Mouse (Mus musculus) heart, postnatal 0 days (tissue): ENCODE data around the gene Tmem174. TPM values are rescaled to one million over a fixed set of nuclear protein-coding genes. Genes with fewer than 3 reads are reported as not detected.
A peak's percentile ranks its signal among the peaks of the same experiment; 100 is the strongest.

ENCODE experiments used
- ATAC-seq: fragments of 200-750 bp; cut with Nextera tagmentation; 2 replicates; pipeline ENCODE4 v1.8.0; 2017; ENCODE audit warnings: low read depth, moderate number of reproducible peaks, moderate library complexity; ENCODE audit not compliant: insufficient read depth
- DNase-seq: peaks from one replicate; pipeline ENCODE4 v3.0.0-alpha.2; 2016; ENCODE audit warnings: low spot score
- H3K27ac ChIP-seq: fragments of 300-500 bp; sonication (generic); 2 replicates; pipeline ENCODE4 v1.5.1; 2014; ENCODE audit warnings: low read depth, mild to moderate bottlenecking
- H3K27me3 ChIP-seq: fragments of 300-500 bp; sonication (generic); 2 replicates; pipeline ENCODE4 v1.6.1; 2014; ENCODE audit warnings: low read length, mixed read lengths; ENCODE audit not compliant: control insufficient read depth, insufficient read depth
- H3K36me3 ChIP-seq: fragments of 300-500 bp; sonication (generic); replicated peaks from 2 replicates; pipeline ENCODE4 v1.6.1; 2014; ENCODE audit warnings: low read length, mixed read lengths; ENCODE audit not compliant: control insufficient read depth, insufficient read depth
- H3K4me1 ChIP-seq: fragments of 300-500 bp; sonication (generic); 2 replicates; pipeline ENCODE4 v1.6.1; 2014; ENCODE audit warnings: antibody characterized with exemption; ENCODE audit not compliant: control insufficient read depth, insufficient read depth
- H3K4me2 ChIP-seq: fragments of 300-500 bp; sonication (generic); 2 replicates; pipeline ENCODE4 v1.6.1; 2014; ENCODE audit warnings: low read depth, mild to moderate bottlenecking, low read length, moderate library complexity
- H3K4me3 ChIP-seq: fragments of 300-500 bp; sonication (generic); 2 replicates; pipeline ENCODE4 v1.5.1; 2014; ENCODE audit warnings: low read depth, low read length
- H3K9ac ChIP-seq: fragments of 300-500 bp; sonication (generic); replicated peaks from 2 replicates; pipeline ENCODE4 v1.6.1; 2014; ENCODE audit warnings: low read depth, low read length, mixed read lengths
- H3K9me3 ChIP-seq: fragments of 300-500 bp; sonication (generic); replicated peaks from 2 replicates; pipeline ENCODE4 v1.6.1; 2016; ENCODE audit warnings: low read length; ENCODE audit not compliant: control insufficient read depth
- CTCF ChIP-seq: IDR thresholded peaks from 2 replicates; pipeline ENCODE4 v1.5.1; 2016; ENCODE audit warnings: antibody characterized with exemption, control low read depth, low read depth
- EP300 ChIP-seq: IDR thresholded peaks from 2 replicates; pipeline ENCODE4 v1.6.1; 2016; ENCODE audit warnings: antibody characterized with exemption, low read depth
- WGBS: fragments of 180-500 bp; shearing (Covaris S2); extraction: QIAGEN DNeasy Blood & Tissue Kit; methylation state at CpG from one replicate; pipeline ENCODE4 v1.1.7; 2014; 5-methylcytosine and 5-hydroxymethylcytosine counted together
- polyA plus RNA-seq: library from polyadenylated mRNA; unstranded; fragments of >200 nt; fragmentation: Nextera tagmentation; extraction: Ambion mirVana; gene quantifications from 2 replicates; pipeline ENCODE4 v1.2.1, GENCODE M21; 2015
- total RNA-seq: library from RNA; depleted of rRNA; stranded (reverse); fragments of >200 nt; gene quantifications from 2 replicates; pipeline ENCODE4 v1.2.3, GENCODE M21; 2014; ENCODE audit warnings: low replicate concordance

Tmem174 gene
- total and polyA plus RNA-seq, 2 experiments from 2014 or later: not detected

GRCm38 (mm10) chr13:98590693-98591389, 46.4 kb downstream of the Tmem174 start:
- H3K27ac ChIP-seq: no peak overlapping the region
- WGBS: 64% methylated on average over 6 of the region's 6 CpGs
- no peak overlapping the region for H3K4me2 ChIP-seq
- no peak overlapping the region for H3K9ac ChIP-seq
- DNase-seq (no peak), ATAC-seq (no peak)
- H3K27me3 ChIP-seq: peaks cover 46% of the 10 kb centered on the region
- no peak for TF ChIP-seq EP300
- TF ChIP-seq CTCF: no peak
- H3K4me1 ChIP-seq: no peaks in the 10 kb centered on the region
- H3K4me3 ChIP-seq: no peak overlapping the region
- no peaks in the 10 kb centered on the region for H3K9me3 ChIP-seq
- no peaks in the 10 kb centered on the region for H3K36me3 ChIP-seq

- TF ChIP-seq EP300 (no peak), CTCF (no peak)
- no peak overlapping the region for H3K27ac ChIP-seq
- H3K36me3 ChIP-seq: no peaks in the 10 kb centered on the region
- H3K9ac ChIP-seq: no peak overlapping the region
- H3K4me3 ChIP-seq: peak overlapping the region; percentile 39; the same call in 1 of the 2 replicates
- 48% methylated on average over 9 of the region's 9 CpGs for WGBS
- no peak for DNase-seq
- H3K4me2 ChIP-seq: peak overlapping the region; percentile 67; the same call in 1 of the 2 replicates
- no peak for ATAC-seq
- no peaks in the 10 kb centered on the region for H3K9me3 ChIP-seq
- no peaks in the 10 kb centered on the region for H3K4me1 ChIP-seq
- H3K27me3 ChIP-seq: peaks cover 58% of the 10 kb centered on the region
Observed at GRCm38 (mm10) chr13:98589572-98589971, 47.6 kb downstream of the Tmem174 start.

- ATAC-seq (peak; percentile 90), DNase-seq (peak; percentile 78)
- Histone ChIP-seq H3K4me3 (peak overlapping the region; percentile 39), H3K27ac (no peak overlapping the region), H3K36me3 (no peaks in the 10 kb centered on the region), H3K4me1 (no peaks in the 10 kb centered on the region), H3K9ac (no peak overlapping the region), H3K27me3 (peaks cover 60% of the 10 kb centered on the region), H3K4me2 (peak overlapping the region; percentile 67), H3K9me3 (no peaks in the 10 kb centered on the region)
- TF ChIP-seq EP300: no peak
- TF ChIP-seq CTCF: peak; percentile 94
- 2% methylated on average over 33 of the region's 35 CpGs for WGBS
Observed at GRCm38 (mm10) chr13:98588951-98589501, 48.2 kb downstream of the Tmem174 start.

GRCm38 (mm10) chr13:98588480-98588879, 48.7 kb downstream of the Tmem174 start:
- no peak for DNase-seq
- H3K27me3 ChIP-seq: peaks cover 63% of the 10 kb centered on the region
- no peaks in the 10 kb centered on the region for H3K4me1 ChIP-seq
- H3K4me3 ChIP-seq: peak overlapping the region; percentile 39
- no peaks in the 10 kb centered on the region for H3K9me3 ChIP-seq
- ATAC-seq: no peak
- no peak for TF ChIP-seq CTCF
- no peak for TF ChIP-seq EP300
- H3K36me3 ChIP-seq: no peaks in the 10 kb centered on the region
- whole genome bisulfite sequencing: 21% methylated on average over 12 of the region's 12 CpGs
- H3K4me2 ChIP-seq: peak overlapping the region; percentile 67
- no peak overlapping the region for H3K9ac ChIP-seq
- no peak overlapping the region for H3K27ac ChIP-seq

DNA sequence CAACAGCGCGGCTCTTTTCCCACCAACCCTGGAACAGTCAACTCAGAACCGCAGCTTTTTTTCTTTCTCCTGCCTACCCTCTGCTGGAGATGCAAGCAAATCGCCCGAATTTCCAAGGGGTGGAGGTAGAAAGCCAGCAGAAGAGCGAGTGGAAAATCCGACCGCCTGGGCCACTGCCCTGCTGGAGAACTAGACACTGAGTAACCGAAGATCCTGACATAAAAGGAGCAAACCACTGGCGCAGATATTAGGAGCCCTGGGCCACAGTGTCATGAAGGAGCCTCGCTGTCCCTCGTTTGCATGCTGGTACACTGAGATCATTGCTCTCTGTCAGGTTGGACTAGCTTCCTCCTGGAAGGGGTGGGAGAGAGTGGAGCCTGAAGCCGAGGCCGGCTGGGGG, 49.6 kb downstream of the Tmem174 start:
- Histone ChIP-seq H3K27ac (no peak overlapping the region), H3K9me3 (no peaks in the 10 kb centered on the region), H3K4me1 (no peaks in the 10 kb centered on the region), H3K4me3 (no peak overlapping the region), H3K36me3 (no peaks in the 10 kb centered on the region), H3K27me3 (peaks cover 66% of the 10 kb centered on the region), H3K9ac (no peak overlapping the region), H3K4me2 (no peak overlapping the region)
- WGBS: 8% methylated on average over 14 of the region's 14 CpGs
- ATAC-seq (no peak), DNase-seq (no peak)
- TF ChIP-seq EP300: no peak
- no peak; the same call in 1 of the 2 replicates for TF ChIP-seq CTCF
